Mouse (Mus musculus): ENCODE data around the gene Ptprg.
A peak's percentile ranks its signal among the peaks of the same experiment; 100 is the strongest.
"Not testable (repeated sequence)": the region's sequence is repeated elsewhere in the genome, so short reads cannot be mapped to it uniquely, and the experiment has no call there.

Gene Ptprg

DNA sequence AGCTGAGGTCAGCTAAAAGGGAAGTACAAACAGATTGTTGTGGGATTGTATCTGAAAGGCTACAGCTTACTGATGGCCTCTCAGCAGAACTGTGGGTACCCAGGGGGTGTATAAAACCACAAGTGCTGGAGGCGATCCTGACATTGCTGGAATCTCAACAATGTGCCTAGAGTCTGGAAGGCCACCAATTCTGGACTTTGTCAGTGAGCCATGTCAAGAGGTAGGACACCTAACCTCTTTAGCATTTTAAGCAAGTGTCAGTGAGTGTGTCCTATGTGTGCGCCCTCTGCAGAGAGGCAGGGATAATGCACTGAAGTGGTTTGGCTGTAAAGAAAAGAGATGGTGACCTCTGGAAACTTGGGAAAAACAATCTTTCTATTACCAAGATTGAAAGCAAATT is 504.5 kb downstream of the Ptprg start:
- no peaks in the 10 kb centered on the region for H3K36me3 ChIP-seq (ENCODE audit: insufficient read depth, low read length)
- H3K4me3 ChIP-seq (replicated peaks; ENCODE audit: low read length), result no peak overlapping the region
- H3K27me3 ChIP-seq (ENCODE audit: insufficient read depth, low read length), result no peaks in the 10 kb centered on the region
- TF ChIP-seq NANOG (IDR thresholded peaks at IDR 0.05; ENCODE audit: borderline replicate concordance, low read length) (no peak), POU5F1 (IDR thresholded peaks at IDR 0.05; ENCODE audit: borderline replicate concordance, low read length) (no peak), CTCF (conservative IDR thresholded peaks at IDR 0.05; ENCODE audit: low read length) (peak; percentile 37; the same call in 1 of the 2 replicates)
- peaks cover 4% of the 10 kb centered on the region for H3K4me1 ChIP-seq (replicated peaks; ENCODE audit: low read depth, low read length)
- no peaks in the 10 kb centered on the region for H3K9me3 ChIP-seq (ENCODE audit: low read length)

- TF ChIP-seq POU5F1 (IDR thresholded peaks at IDR 0.05; ENCODE audit: borderline replicate concordance, low read length) (no peak), NANOG (IDR thresholded peaks at IDR 0.05; ENCODE audit: borderline replicate concordance, low read length) (no peak)
- Histone ChIP-seq H3K36me3 (ENCODE audit: insufficient read depth, low read length) (no peaks in the 10 kb centered on the region), H3K4me3 (replicated peaks; ENCODE audit: low read length) (no peak overlapping the region), H3K4me1 (replicated peaks; ENCODE audit: low read depth, low read length) (peaks cover 4% of the 10 kb centered on the region), H3K27me3 (ENCODE audit: insufficient read depth, low read length) (no peaks in the 10 kb centered on the region), H3K9me3 (ENCODE audit: low read length) (no peaks in the 10 kb centered on the region)
Observed at GRCm38 (mm10) chr14:12059149-12059548, 505.8 kb downstream of the Ptprg start.

DNA sequence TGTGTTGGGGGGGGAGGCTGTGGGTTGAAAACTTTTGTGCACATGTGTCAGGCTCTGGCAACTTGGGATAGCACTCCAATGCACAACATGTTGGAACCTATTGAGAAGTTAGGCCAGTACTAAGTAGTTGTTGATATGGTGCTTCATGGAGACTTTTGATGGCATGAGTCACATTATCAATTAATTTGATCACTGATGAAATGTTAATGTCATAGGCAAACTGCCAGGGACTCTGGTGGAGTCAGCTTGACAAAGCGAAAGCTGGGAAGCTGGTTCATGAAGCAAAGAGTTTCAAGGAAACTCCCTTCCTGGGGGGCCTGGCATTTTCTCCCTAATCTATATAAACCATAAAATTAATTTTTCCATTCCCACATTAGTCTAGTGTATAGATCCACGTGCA is 508.0 kb downstream of the Ptprg start:
- not testable (repeated sequence) for H3K4me3 ChIP-seq (replicated peaks; ENCODE audit: low read length); H3K9me3 ChIP-seq (ENCODE audit: low read length); H3K36me3 ChIP-seq (ENCODE audit: insufficient read depth, low read length); H3K27me3 ChIP-seq (ENCODE audit: insufficient read depth, low read length); H3K4me1 ChIP-seq (replicated peaks; ENCODE audit: low read depth, low read length)

- H3K27me3 ChIP-seq (ENCODE audit: insufficient read depth, low read length), result no peaks in the 10 kb centered on the region
- TF ChIP-seq NANOG (IDR thresholded peaks at IDR 0.05; ENCODE audit: borderline replicate concordance, low read length) (no peak), CTCF (conservative IDR thresholded peaks at IDR 0.05; ENCODE audit: low read length) (no peak), POU5F1 (IDR thresholded peaks at IDR 0.05; ENCODE audit: borderline replicate concordance, low read length) (no peak)
- H3K4me1 ChIP-seq (replicated peaks; ENCODE audit: low read depth, low read length), result peaks cover 4% of the 10 kb centered on the region
- H3K9me3 ChIP-seq (ENCODE audit: low read length), result peaks cover 16% of the 10 kb centered on the region
- no peak overlapping the region for H3K4me3 ChIP-seq (replicated peaks; ENCODE audit: low read length)
- H3K36me3 ChIP-seq (ENCODE audit: insufficient read depth, low read length), result no peaks in the 10 kb centered on the region
Observed at GRCm38 (mm10) chr14:12062628-12063360, 509.5 kb downstream of the Ptprg start.

DNA sequence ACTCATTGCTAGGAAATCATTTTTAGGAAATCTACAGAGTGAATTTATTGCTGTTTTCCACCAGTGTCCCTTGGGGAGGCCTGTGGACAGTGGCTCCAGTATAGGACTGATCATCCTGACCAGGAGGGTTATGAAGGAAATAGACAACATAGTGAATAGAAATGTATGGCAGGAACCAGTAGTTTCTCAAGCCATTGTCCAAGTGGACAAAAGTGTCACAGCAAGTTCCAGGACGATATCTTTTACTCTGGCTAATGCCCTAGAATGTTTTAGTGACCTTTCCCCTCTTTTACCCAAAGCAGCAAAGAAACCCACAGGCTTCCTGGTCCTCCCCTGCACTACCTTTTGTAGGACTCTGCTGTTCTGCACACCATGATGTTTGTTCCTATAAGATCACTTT is 511.7 kb downstream of the Ptprg start:
- H3K36me3 ChIP-seq (ENCODE audit: insufficient read depth, low read length), result peaks cover 9% of the 10 kb centered on the region
- H3K4me3 ChIP-seq (replicated peaks; ENCODE audit: low read length), result no peak overlapping the region
- no peaks in the 10 kb centered on the region for H3K4me1 ChIP-seq (replicated peaks; ENCODE audit: low read depth, low read length)
- peaks cover 36% of the 10 kb centered on the region for H3K9me3 ChIP-seq (ENCODE audit: low read length)
- TF ChIP-seq CTCF (conservative IDR thresholded peaks at IDR 0.05; ENCODE audit: low read length) (no peak), NANOG (IDR thresholded peaks at IDR 0.05; ENCODE audit: borderline replicate concordance, low read length) (no peak), POU5F1 (IDR thresholded peaks at IDR 0.05; ENCODE audit: borderline replicate concordance, low read length) (no peak)
- H3K27me3 ChIP-seq (ENCODE audit: insufficient read depth, low read length), result no peaks in the 10 kb centered on the region

GRCm38 (mm10) chr14:12065736-12066135 is 512.4 kb downstream of the Ptprg start:
- no peak for TF ChIP-seq CTCF (conservative IDR thresholded peaks at IDR 0.05; ENCODE audit: low read length)
- H3K9me3 ChIP-seq (ENCODE audit: low read length), result peaks cover 43% of the 10 kb centered on the region
- H3K27me3 ChIP-seq (ENCODE audit: insufficient read depth, low read length), result no peaks in the 10 kb centered on the region

GRCm38 (mm10) chr14:12069707-12070106 is 516.4 kb downstream of the Ptprg start:
- H3K4me1 ChIP-seq (replicated peaks; ENCODE audit: low read depth, low read length), result no peaks in the 10 kb centered on the region
- H3K27me3 ChIP-seq (ENCODE audit: insufficient read depth, low read length), result no peaks in the 10 kb centered on the region
- H3K36me3 ChIP-seq (ENCODE audit: insufficient read depth, low read length), result peaks cover 30% of the 10 kb centered on the region
- no peak overlapping the region for H3K4me3 ChIP-seq (replicated peaks; ENCODE audit: low read length)
- H3K9me3 ChIP-seq (ENCODE audit: low read length), result peaks cover 83% of the 10 kb centered on the region
- TF ChIP-seq POU5F1 (IDR thresholded peaks at IDR 0.05; ENCODE audit: borderline replicate concordance, low read length) (no peak), NANOG (IDR thresholded peaks at IDR 0.05; ENCODE audit: borderline replicate concordance, low read length) (no peak), CTCF (conservative IDR thresholded peaks at IDR 0.05; ENCODE audit: low read length) (no peak)

More at GRCm38 (mm10) chr14:12065736-12066135, 512.4 kb downstream of the Ptprg start:
- no peaks in the 10 kb centered on the region for H3K4me1 ChIP-seq (replicated peaks; ENCODE audit: low read depth, low read length)
- H3K36me3 ChIP-seq (ENCODE audit: insufficient read depth, low read length), result peaks cover 16% of the 10 kb centered on the region
- H3K4me3 ChIP-seq (replicated peaks; ENCODE audit: low read length), result no peak overlapping the region

DNA sequence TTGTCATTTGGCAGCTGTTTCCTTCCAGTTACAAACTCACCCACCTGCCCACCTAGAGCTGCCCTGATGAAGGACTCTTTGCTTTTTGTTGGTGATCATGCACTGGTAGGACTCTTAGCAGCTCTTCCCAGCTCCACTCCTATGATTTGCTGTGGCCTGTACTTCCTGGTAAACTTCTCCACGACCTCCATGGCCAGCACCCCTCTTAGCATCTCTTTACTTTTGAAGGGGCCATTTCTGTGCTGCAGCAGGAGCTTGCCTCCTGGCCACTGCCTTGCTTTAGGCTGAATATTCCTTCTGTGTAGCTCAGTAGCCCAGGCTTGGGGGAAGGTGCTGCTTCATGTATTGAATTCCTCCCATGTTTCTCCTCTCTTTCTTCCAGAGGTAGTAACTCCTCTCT is 517.0 kb downstream of the Ptprg start:
- peaks cover 90% of the 10 kb centered on the region for H3K9me3 ChIP-seq (ENCODE audit: low read length)
- TF ChIP-seq NANOG (IDR thresholded peaks at IDR 0.05; ENCODE audit: borderline replicate concordance, low read length) (no peak), CTCF (conservative IDR thresholded peaks at IDR 0.05; ENCODE audit: low read length) (no peak), POU5F1 (IDR thresholded peaks at IDR 0.05; ENCODE audit: borderline replicate concordance, low read length) (no peak)
- H3K4me1 ChIP-seq (replicated peaks; ENCODE audit: low read depth, low read length), result no peaks in the 10 kb centered on the region
- H3K36me3 ChIP-seq (ENCODE audit: insufficient read depth, low read length), result peaks cover 33% of the 10 kb centered on the region
- no peak overlapping the region for H3K4me3 ChIP-seq (replicated peaks; ENCODE audit: low read length)
- no peaks in the 10 kb centered on the region for H3K27me3 ChIP-seq (ENCODE audit: insufficient read depth, low read length)

DNA sequence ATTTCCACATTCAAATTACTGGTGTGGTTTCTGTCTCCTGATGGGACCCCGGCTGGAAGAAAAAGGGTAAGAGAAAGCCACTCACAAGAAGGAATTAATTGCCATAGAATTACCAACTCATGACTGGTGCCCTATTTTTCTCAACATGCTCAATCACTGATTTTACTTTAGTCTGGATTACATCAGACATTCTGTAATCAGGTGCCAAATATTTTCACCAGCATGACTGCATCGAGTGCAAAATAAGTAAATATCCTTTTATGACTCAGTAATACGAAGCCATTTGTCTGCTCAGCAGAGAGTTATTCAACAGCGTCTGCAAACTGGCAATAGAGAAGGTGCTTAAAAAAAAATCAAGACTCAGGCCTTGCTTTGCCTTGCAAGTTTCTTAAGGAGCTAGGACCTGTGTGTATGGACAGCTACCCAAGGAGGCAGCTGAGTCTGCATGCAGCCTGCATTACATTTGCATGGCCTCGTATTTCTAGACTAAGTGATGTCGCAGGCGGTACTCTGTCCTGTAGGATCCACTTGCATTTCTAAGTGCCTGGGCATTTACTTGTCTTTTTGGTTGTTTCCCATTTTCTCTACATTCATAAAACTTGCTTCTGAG is 517.6 kb downstream of the Ptprg start:
- Histone ChIP-seq H3K9me3 (ENCODE audit: low read length) (peaks cover 96% of the 10 kb centered on the region), H3K27me3 (ENCODE audit: insufficient read depth, low read length) (no peaks in the 10 kb centered on the region), H3K4me3 (replicated peaks; ENCODE audit: low read length) (no peak overlapping the region), H3K36me3 (ENCODE audit: insufficient read depth, low read length) (peaks cover 33% of the 10 kb centered on the region), H3K4me1 (replicated peaks; ENCODE audit: low read depth, low read length) (no peaks in the 10 kb centered on the region)
- TF ChIP-seq POU5F1 (IDR thresholded peaks at IDR 0.05; ENCODE audit: borderline replicate concordance, low read length), result no peak
- no peak for TF ChIP-seq NANOG (IDR thresholded peaks at IDR 0.05; ENCODE audit: borderline replicate concordance, low read length)

All from E14TG2a.4 (cell line).